Mouse (Mus musculus) small intestine, adult 2 months (tissue): ENCODE data around the gene Lyz2.
"Not testable (repeated sequence)": the region's sequence is repeated elsewhere in the genome, so short reads cannot be mapped to it uniquely, and the experiment has no call there.

Experiments used
- CTCF ChIP-seq: fragments of 200-500 bp; IDR thresholded peaks from 2 replicates; pipeline ENCODE4 v1.5.1; 2012; ENCODE audit warnings: low read depth, mild to moderate bottlenecking, control low read depth, inconsistent platforms, low read length, moderate library complexity, mixed read lengths; ENCODE audit not compliant: insufficient replicate concordance, insufficient read length; ENCODE audit errors: extremely low read depth
- POLR2A ChIP-seq: fragments of 200-500 bp; IDR thresholded peaks from 2 replicates; pipeline ENCODE4 v1.6.1; 2012; ENCODE audit warnings: low read depth, mild to moderate bottlenecking, control low read depth, inconsistent platforms, low read length, moderate library complexity

- TF ChIP-seq CTCF, POLR2A: not testable (repeated sequence)
These were observed 3.5 kb upstream of the Lyz2 start for GRCm38 (mm10) chr10:117285584-117285983.
